Mouse (Mus musculus) frontal cortex, postnatal 14 days (tissue): ENCODE results near the gene Cit.
"Not testable (repeated sequence)": the region's sequence is repeated elsewhere in the genome, so short reads cannot be mapped to it uniquely, and the experiment has no call there.

Experiments used
- DNase-seq, 2 experiments: peaks; one replicate each; pipeline ENCODE4 v3.0.0; 2022; ENCODE audit warnings: low spot score in 2 of 2

Cit gene

DNA sequence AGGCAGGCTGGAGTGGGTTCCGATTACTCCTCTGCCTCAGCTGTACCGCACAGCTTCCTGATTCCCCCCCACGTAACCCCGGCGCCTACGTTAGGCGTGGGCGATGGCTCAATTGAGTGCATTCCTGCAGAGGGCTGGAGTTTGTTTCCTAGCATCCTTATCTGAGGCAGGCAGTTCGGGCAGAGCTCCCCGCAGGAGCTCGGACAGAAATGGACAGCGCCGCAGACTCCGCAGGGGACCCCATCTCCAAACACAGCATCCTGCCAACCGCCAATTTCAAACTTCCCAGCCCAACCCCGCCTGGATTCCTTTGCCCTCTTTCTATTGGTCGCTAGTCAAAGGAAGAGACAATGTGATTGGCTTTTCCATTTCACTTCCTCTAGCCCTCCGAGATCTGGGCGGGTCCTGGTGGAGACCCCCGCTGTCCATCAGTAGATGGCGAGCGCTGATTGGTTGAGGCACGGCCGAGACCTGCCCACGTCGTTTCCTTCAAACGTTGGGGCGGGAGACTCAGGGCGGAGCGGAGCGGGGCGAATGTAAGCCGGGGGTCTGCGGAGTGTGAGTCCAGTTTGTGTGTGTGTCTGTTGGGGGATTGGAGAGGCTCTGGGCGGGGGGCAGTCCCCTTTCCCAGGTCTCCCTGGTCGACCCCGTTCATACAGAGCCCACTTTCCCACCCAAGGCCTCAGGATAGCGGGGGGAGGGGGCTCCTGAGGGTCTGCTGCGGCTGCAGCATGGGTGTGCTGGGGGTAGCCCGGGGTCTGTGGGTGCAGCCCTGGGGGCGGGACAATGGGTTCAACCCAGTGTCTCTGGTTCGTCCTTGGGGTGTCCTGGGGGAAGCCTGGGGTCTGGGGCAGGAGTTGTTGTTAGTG lies at the start of gene Cit:
Cit (plus strand) TSS at position 513 of the 869 bp plus-strand sequence.
- peak; percentile 87 for DNase-seq

DNA sequence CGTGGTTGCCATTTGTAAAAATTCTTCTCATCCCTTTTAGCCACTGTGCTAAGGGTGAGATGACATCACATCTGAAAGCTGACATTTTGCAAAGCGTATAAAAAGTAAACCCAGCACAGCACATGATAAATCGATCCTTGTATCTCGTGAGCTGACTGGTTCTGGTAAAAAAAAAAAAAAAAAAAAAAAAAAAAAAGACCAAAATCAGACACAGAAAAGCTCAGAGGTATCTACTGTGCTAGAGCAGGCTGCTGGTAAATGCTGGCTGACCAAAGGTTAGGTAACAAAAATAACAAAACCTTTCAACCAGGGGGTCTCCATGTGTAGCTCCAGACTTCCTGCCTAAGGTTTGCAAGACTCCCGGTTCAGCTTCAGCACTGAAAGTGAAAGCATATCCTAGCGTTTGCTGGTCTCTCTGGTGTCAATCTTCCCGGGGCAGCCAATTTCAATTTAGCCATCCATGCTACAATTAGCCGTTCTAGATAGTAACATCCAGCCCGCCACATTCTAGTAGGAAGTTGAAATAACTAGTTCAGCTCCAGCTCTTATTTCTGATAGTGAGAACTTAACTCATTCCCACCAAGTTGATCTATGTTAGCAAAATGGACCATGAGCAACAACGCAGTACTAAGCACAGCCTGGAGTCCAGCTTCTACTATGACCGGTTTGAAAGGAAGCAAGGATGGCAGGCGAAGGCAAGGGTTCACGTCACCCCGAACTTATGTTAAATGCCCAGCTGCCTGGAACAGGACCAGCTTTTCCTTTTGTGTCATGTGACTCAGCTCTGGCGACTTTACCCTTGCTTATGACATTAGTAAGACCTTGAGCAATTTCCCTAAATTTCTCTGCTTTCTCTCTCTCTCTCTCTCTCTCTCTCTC lies 45.8 kb upstream of the Cit start:
- no peak for DNase-seq

DNA sequence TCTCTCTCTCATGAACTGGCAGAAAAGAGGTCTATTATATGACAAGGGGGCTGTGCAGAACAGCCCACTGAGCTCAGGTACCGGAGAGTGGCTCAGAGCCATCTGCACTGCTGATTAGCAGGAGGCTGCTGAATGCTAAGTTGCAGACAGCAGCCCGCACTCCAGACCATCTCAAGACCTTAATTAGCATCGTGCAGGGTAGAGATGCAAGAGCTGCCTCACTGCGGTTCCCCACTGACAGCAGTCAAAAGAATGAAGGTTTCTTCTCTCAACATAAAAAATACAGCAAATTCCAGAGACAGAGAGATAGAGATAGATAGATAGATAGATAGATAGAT lies 45.2 kb upstream of the Cit start:
- DNase-seq: no peak

DNA sequence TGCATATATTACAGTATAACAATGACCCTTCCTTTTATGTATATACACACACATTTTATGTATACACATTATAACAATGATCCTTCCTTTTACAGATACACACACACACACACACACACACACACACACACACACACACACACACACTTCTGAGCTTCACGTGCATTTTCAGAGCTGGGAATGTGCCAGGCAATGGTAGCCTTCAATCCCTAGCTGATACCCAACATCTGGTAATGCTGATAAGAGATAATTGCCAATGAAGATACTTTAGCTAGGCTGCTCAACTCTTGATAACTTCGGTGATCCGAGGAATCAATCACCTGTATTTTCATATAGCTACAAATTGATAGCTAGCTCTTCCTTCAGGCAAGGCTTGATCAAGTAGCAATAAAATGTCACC lies 32.8 kb upstream of the Cit start:
- DNase-seq: no peak

DNA sequence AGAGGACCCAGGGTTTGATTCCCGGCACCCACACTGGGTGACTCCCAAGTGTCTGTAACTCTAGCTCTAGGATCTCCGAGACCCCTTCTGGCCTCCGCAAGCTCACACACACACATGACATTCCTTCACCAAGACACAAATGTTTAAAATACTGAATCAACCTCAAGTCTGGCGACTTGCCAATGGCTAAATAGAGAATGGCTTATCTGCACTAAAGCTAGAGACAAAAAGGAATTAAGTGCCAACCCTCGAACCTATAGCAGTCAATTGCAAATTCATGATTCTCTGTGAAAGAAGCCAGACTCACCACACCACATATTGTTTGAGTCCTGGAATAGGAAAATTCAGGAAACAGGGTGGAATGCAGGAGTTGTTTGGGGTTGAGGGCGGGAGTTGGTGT lies 28.1 kb upstream of the Cit start:
- no peak for DNase-seq

DNA sequence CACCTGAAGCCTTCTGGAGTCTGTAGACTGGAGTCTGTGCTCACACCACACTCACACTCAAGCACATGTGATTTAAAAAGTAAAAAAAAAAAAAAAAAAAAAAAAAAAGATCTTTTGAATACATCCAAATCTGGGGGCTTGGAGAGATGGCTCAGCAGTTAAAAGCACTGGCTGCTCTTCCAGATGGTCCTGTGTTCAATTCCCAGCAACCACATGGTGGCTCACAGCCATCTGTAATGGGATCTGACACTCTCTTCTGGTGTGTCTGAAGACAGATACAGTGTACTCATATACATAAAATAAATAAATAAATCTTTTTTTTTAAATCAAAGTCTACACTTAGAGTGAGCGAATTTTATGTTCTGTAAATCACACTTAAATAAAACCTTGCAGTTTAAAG lies 27.4 kb upstream of the Cit start:
- DNase-seq: not testable (repeated sequence)

DNA sequence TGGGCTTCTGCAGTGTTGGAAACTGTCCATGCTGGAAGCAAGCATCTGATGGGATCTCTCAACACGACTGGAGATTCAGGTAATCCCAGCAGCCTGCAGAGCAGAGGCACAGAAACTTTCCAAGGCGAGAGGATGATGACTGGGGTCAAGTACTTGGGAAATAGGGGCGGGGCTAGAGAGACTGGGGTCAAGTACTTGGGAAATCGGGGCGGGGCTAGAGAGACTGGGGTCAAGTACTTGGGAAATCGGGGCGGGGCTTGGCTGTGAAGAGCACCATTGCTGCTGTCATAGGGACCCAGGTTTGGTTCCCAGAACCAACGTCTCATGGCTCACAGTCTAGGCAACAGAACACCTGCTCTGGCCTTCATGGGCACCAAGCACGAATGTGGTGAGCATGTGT lies 25.1 kb upstream of the Cit start:
- no peak for DNase-seq

DNA sequence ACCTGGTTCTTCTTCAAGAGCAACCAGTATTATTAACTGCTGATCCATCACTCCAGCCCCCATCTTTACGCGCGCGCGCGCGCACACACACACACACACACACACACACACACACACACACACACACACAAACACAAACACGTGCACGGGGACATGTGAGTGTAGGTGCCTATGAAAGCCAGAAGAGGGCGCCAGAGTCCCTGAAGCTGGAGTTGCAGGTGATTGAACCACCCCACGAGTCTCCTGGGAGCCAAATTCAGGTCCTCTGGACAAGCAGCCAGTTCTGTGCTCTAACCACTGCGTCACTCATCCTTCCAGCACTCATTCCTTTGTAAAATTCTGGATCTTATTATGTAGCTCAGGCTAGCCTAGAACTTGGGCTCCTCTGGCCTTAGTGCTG lies 23.9 kb upstream of the Cit start:
- no peak for DNase-seq

DNA sequence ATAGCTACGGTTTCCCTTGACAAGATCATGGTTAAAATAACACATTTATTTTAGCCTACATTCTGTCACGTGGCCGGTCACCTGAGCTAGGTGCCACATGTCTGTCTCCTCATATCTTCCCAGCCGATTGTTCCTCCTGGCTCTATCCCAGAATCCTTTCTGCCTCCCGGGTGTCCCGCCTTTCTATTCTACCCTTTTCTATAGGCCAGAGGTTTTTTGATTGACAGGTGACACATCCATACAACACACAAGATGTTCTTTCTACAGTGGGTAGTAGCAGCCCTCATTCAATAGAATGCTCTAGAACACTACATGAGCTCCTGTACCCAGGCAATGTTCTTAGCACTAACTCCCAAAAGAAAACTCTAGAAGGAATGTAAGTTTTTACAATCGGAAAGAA lies 23.2 kb upstream of the Cit start:
- no peak for DNase-seq

DNA sequence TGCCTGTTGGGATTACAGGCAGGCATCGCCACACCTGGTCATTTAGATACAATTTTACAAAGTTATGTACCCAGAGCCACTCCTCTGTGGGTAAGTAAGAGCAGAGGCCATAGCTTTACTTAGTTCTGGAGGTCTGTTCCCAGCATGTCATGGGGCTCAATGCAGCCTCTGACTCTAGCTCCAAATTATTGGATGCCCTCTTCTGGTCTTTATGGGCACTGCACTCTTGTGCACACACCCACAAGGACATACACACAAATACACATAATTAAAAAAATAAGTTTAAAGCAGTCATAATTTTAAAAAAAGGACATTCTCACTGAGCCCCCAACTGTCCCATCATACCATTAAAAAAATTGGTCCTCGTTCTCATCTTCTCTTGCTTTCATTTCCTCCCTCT lies 12.3 kb upstream of the Cit start:
- DNase-seq: no peak

DNA sequence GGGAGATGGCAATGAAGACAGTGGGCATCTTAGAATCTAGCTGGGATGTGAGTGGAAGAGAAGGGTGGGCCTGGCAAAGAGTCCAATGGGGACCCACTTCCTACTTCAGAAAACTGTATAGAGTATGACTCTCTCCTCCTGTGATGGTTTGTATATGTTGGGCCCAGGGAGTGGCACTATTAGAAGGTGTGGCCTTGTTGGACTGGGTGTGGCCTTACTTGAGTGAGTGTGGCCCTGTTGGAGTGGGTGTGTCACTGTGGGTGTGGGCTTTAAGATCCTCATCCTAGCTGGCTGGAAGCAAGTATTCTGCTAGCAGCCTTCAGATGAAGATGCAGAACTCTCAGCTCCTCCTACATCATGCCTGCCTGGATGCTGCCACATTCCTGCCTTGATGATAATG lies 11.3 kb upstream of the Cit start:
- not testable (repeated sequence) for DNase-seq

DNA sequence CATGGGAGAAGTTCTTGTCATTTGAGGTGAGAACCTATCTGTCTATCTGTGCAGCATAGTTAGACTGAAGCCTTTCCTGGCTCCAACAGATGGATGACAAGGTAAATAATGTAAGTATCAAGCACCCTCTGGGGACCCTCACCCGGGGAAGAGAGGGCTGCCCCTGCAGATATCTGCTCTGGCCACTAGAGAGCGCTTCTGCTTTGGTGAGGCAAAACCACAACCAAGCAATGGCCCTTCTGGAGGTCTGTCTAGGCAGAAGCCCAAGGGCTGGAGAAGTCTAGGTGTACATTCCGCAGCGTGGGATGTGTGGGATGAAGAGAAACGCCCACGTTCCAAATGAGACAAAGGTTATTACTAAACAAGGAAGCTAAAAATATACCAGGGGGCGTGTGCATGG lies 9.8 kb upstream of the Cit start:
- no peak for DNase-seq

DNA sequence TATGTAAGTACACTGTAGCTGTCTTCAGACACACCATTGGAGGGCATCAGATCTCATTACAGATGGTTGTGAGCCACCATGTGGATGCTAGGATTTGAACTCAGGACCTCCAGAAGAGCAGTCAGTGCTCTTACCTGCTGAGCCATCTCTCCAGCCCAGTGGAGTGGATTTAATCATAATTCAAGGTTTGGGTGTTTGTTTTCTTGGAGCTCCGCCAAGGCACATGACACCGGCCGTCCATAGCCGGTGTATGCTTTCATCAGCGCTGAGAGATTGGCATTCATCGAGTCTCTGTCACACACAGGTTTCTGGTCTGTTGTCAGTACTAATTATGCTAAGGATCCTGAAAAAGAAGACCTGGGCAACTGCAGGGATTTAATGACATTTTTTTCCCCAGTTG lies 7.0 kb upstream of the Cit start:
- DNase-seq: no peak

DNA sequence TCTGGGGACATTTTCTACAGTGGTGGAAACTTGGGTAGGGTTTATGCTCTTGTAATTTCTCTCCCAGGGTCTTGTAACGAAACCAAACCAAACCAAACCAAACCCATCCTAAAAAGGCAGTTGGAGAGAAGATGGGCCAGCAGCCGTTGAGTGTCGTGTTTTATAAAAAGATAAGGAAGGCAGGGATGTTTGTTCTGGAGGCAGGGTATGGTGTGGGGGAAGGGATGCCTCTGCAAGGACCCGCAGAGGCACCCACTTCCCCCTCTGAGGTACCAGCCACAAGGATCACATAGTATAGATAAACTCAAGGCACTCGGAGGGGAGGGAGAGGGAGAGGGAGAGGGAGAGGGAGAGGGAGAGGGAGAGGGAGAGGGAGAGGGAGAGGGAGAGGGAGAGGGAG lies 4.6 kb upstream of the Cit start:
- DNase-seq: no peak

DNA sequence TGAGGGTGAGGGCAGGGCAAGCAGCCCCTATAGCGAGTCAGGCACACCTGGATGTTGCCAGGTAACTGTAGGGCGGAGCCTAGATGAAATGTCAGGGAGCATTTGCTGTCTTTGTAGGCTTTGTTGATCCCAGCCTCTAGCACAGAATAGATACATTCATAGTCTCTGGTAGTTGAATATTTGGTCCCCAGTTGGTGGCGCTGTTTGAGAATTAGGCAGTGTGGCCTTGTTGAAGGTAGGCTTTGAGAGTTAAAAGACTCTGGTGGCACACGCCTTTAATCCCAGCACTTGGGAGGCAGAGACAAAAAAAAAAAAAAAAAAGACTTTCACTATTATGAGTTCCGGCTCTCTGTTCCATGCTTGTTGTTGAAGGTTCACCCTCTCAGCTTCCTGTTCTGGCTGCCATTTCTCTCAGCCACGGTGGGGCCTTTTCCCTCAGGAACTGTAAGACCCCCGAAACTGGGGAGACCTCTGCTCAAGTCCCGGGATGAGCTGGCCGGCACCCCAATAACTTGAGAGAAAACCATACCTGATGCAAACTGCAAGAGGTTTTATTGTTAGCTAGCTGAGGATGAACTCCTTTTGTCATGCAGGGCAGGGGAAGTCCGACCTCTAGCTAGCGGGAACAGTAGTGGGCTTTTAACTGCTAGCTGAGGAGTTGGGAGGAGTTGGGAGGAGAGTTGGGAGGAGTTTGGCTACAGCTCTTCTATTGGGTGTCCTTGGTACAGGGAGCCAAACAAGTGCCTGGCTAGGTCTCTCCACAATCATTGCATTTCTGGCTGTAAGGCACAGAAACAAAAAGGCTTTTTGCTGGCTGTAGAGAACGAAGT lies 3.9 kb upstream of the Cit start:
- DNase-seq: no peak

DNA sequence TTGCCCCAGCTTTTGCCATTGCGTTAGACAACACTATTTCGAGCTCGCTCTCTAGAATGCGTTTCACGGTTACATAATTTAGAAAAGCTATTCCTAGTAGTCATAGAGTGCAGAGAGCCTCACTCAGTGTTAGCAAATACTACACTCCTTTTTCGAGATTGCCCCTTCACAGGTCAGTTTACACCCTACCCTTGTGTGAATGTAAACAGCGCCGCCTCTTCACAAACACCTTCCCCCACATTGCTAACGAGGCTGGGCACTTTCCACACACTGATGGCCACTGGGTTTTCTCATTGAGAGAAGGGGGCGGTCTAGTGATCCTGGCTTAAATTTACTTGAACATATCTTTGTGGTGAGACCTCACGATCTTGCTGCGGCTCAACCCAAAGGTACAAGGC lies 711 bp upstream of the Cit start:
- DNase-seq: no peak

DNA sequence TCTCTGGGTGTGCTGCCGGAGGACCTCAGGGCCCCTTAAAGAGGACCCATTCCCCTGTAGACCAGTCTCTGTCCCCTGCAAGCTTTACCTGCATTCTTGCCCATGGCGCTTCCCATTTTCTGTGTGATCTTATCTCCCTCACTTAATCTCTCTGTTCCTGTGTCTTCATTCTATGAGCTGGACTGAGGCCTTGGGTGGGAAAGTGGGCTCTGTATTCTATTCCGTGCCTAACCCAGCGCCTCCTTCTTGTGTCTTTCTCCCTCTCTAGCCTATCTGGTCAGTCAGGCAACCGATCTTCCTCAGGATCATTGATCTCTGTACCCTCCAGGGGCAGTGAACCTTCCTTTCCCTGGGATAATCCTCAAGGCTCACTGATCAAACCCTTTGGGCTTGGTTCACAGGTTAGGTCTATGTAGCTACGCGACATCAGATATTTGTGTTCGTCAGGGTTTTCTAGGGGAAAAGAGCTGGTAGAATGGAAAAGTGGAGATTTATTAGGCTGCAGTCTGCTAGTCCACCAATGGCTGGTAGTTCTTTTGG lies 627 bp downstream of the Cit start:
- no peak for DNase-seq

DNA sequence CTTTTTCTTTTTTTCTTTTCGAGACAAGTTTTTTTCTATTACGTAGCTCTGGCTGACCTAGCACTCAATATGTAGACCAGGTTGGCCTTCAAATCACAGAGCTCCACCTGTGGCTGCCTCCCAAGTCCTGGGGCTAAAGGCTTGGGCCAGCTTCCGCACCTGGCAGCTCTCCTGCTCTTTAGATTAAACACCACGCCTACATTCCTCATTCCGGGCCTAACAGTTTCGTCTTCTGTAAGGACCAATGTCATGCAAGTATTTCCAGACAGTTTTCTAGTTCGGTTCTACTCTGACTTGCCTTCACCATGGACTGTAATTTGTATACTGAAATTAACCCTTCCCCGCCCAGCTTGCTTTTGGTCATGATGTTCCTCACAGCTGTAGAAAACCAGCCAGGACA lies 2.1 kb downstream of the Cit start:
- no peak for DNase-seq

DNA sequence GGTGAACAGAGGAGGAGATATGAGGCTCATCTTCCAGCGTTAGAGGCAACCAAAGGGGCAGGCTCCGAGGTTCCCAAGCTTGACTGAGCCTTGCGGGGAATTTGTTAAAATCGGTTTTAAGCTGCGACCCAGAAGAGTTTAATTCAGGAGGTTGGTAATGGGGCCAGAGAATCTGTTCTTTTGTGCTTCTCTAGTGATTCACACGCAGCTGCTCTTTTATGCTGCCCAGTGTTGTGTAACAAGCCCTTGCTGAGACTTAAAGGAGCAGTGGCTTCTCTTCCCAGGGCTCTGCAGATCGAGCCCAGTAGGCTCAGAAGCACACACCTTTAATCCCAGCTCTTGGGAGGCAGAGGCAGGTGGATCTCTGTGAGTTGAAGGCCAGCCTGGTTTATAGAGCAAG lies 3.4 kb downstream of the Cit start:
- DNase-seq: no peak

DNA sequence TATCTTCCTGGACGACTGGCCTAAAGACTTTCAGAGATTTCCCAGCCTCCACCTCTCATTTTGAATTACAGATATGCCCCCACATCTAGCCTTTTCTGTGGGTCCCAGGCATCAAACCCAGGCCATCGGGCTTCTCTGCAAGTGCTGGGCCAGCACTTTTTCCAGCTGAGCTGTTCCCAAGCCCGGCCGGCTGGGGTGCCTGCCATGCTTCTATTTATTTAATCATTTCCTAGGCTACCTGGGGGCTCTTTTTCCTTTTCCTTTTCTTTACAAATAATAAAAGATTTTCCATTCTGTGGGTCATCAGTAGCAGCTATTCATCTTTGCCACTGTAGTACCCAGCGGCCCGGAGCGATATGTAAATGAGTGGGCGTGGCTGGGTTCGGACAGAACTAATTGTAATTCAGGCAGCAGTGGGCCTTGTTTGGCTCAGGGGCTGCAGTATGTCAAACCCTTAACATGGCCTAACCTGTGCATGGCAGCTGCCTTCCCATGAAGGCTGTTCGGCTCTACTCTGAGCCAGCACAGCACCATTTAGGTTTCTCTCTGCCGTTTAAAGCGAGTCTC lies 4.3 kb downstream of the Cit start:
- DNase-seq: no peak

DNA sequence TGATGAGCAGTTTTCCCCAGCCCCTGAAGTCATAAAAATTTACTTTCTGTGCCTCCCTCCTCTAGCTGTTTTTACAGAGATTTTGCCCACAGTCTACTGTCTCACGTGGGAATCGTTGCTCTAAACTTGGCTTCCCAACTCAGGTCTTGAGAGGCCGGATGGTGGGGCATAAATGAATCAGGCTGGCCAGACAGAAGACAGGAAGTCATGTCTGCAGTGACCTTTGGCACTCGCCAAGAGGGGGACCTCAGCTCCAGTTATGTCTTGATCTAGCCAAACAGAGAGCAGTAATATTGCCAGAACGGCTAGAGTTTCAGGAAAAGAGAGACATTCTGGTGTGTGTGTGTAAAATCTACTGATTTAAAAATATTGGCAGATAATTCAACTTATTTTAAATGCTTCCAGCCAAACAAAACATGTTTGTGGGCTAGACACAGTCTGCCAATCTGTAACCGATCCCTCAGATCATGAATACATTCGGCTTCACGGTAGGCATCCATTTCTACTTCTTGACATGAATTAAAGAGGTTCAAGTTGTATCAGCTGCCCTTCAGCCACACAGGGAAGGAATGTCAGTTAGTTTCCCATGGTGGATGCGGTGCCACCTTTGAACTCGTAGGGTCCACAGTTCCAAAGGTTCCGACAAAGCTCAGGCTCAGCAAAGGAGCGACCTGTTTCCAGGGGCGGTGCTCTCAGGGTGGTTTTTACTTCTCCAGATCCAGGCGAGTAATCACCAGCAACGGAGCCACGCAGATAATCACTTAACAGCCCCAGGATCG lies 5.4 kb downstream of the Cit start:
- DNase-seq: no peak
